Mouse (Mus musculus) right cerebral cortex, postnatal 25 days (tissue): ENCODE data around the gene Tfcp2.

ENCODE experiments used
- DNase-seq: peaks from one replicate; pipeline ENCODE4 v3.0.0; 2022

The Tfcp2 gene

DNA sequence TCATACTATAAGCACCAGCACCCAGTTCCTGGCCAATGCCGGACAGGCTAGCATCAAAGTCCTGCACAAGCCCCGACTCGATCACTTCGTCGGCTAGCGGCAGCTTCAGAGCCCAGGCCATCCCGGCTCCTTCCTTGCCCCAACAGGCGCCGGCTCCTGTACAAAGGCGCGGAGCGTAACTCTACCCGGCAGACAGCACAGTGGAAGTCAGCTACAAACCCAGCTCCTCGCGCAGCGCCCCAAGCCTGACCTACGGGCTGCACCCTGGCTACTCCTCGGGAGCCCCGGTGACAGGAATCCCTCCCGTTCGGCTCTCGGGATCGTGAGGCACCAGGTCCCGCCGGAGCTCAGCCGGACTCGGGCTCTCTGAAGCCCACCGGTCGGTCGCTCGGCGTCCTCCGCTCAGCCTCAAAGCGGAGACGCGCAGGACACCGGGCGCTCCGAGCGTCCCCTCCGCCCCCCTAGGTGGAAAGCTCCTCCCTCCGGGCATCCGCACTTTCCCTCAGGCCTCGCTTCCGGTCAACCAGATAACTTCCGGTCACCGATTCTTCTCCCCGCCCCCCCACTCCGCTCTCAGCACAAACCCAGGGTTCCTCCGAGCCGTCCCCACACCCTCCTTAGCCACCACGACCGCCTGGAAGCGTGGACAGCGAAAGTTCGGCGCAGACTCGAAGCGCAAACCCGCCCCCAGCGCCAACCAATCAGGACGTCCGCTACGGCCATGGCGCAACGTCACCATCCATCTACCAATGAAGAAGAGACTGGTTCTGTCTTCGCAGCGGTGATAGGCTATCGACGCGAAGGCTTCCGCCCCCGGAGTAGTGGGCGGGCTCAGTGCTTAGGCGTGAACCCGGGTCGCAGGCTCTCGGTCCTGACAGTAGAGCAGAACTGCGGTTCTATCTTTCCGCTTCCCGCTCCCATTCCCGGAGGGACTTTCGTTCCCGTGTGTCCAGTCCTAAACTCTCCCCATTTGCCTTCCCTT lies at the start of gene Tfcp2:
TSS of gene Tfcp2 (minus strand) at position 683 of the 982 bp plus-strand sequence.
- DNase-seq, result peak; percentile 98

DNA sequence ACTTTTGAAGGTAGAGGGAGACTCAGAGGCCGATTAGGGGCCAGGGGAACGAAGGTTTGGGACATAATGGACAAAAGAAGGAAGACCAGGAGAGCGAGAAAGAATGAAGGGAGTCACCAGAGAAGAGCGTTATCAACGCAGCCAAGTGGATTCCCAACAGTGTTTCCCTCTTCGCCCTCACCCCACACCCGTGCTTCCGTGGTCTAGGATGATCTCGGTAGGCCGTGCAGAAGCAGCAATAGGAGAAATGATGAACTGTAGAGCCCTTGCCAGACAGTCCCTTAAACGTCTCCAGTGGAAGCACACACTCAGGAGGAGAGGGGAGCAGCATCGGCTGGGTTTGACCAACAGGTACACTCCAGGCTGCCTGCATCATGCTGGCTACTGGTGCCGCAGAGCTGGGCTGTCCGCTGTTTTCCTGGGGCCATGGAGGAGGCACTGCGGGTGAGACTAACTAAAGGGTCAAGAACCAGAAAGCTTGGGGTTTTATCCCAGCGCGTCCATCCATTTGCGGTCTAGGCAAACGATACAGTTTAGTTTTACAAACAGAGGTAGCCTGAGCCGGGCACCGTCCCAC lies 49.0 kb upstream of the Tfcp2 start:
- no peak for DNase-seq

DNA sequence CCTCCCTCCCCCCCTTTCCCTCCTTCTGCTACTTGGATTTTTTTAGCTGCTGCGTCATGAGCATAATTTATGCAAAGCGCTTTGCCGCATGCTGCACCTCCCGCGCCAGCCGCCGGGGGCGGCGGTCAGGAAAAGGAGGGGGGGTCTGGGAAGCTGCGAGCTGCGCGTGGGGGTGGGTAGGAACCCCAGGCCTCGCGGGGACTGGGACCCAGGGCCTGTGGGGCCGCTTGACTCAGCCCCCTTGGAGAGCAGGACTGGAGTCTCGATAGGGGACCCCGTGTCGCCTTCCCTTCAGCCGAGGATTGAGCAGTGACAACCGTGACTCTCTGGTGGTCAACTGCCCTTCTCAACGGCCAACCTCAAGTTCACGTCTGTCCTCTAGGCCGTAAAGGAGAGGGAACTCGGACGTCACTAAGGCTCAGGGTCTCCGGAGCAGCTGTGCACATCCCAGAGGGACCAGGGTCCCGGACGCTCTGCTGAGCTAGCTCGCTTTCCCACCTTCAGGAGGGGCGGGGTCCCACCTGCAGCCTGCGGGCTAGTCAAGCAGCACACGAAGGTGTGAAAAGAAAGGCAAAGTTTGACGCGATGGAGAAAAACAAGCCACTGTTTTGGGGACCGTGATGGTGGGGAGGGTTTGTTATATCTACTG lies 48.4 kb upstream of the Tfcp2 start:
- DNase-seq, result peak; percentile 80

DNA sequence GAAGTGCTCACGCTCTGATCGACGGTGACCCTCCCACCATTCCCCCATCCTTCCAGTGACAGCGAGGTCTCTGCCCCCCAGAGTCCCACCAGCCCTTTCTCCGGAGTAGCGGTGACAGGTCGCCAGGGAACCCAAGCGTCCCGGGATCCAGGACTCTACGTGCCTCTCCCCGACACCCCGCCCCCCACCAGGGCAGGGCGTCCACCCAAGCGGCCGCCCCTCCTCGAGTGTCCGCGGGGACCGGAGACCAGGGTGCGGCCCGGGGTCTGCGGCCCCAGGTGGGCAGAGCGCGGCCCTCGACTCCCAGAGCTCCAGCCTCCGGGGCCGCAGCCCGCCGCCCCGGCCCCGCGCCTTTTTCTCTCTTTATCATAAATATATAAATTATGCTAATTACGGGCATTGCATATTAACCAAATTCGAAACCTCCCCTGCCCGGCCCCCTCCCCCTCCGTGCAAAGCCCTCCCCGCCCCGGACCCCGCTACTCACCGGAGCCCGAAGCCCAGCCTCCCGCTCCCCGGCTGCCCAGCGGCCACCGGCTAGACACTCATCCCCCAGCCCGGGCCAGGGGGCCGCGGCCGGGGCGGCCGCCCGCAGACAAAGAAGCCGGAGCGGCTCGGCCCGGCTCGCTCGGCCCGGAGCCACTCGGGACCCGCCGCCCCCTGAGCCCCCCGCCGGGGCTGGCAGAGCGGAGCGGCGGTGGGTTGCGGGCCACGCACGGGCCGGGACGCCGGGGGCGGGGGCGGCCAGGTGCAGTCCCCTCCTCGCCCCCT lies 47.7 kb upstream of the Tfcp2 start, which contains the start of gene Pou6f1:
TSS of gene Pou6f1 (minus strand) at position 709 of the 771 bp plus-strand sequence.
- DNase-seq, result peak; percentile 45

DNA sequence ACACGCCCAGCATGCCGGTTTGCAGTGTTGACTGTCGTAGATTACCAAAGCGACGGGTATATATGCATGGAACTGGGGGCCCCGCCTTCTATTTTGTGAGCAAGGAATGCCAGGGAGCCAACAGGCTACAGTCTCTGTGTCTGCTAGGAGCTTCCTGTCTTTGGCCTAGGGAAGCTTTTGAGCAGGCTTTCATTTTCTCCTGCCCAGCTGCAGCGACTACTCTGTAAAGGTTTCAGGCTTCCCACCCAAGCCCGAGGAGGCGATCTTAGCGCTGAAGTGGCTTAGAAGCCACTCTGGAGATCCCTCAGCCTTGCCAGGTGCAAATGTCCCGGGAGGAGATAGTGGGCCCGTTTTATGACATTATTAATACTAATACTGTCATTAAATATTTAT lies 47.1 kb upstream of the Tfcp2 start:
- DNase-seq, result peak; percentile 43

DNA sequence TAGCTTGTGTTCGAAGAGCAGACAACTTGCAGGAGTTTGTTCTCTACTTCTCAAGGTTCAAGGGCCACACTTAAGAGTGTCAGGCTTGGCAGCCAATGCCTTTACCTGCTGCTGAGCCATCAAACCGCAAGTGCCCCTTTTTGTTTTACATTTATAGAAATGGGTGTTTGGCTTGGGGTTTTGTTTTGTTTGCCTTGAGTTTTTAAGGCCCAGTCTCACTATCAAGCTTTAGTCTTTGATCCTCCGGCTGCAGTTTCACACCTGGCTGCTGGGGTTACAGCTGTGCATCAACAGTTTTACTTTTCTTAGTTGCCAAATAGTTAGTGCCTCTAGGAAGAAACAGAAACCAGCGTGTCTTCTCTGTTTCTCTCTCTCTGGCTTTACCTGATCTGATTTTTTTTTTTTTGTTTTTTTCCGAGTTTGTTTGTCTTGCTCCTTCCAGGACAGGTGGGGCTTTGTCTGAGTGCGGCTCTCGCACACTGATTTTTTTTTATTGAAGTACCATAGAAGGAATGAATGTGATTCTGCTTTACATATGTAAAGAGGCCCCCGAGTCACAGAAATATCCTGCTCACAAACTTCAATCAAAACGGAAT lies 46.6 kb upstream of the Tfcp2 start:
- DNase-seq, result no peak

DNA sequence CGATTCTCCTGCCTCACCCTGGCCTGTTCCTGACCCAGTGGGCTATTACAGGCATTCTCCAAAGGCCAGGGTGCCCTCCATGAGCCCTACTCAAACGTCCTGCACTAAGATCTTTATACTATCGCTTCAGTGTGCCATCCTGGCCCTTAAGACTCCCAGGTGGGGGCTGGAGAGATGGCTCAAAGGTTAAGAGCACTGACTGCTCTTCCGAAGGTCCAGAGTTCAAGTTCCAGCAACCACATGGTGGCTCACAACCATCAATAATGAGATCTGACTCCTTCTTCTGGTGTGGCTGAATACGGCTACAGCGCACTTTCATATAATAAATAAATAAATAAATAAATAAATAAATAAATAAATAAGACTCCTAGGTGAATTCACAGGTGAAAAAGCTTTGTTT lies 41.0 kb upstream of the Tfcp2 start:
- DNase-seq, result no peak

DNA sequence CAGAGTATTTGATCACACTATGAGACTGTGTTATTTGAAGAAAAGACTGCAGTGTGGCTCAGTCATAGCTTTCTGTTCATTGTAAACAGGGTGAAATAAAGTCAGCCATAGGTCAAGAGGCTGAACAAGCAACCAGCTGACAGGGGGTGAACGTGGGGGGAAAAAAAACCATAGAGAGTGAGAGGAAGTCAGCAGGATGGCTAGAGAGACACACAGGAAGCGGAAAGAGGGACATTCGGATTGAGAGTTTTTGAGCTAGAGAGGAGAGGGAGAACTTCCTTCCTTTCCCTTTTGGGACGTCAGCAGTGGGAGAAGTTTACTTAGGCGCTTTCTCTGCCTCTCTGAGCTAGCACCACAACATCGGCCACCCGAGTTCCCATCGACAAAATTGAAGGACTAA lies 38.6 kb upstream of the Tfcp2 start:
- DNase-seq, result no peak

DNA sequence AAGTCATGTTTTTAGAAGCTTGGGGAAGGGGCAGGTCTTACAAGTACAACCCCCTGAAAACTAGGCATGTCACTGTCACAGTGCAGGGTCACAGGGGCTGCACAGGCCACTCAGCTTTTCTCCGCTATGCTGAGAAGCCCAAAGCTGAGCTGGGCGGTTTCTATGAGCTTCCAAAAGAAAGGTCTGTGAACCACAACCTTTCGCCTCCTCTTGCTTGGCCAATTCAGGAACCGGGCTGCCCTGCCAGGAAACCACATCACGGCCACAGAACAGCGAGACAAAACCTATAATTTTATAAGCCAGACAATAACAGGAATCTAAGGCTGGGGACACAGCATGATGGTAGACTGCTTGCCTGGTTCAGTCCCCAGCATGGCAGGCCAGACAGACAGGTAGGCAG lies 36.5 kb upstream of the Tfcp2 start:
- DNase-seq, result no peak

DNA sequence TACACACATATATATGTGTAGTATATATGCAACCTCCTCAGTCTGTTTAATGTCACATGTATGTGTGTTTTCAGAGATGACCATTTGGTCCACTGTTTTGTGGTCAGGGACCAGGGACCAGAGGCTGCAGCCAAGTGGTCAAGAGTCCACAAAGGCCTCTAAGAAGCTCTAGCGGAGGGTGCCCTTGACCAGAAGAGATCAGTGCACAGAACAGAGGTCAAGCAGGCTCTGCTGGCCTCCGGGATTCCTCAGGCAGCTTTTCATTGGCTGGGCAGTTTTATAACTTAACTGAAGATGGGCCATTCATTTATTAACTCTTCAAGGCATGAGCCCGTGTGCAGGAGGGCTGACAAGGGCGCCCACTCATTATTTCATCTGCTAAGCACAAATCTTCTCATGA lies 35.4 kb upstream of the Tfcp2 start:
- DNase-seq, result no peak

DNA sequence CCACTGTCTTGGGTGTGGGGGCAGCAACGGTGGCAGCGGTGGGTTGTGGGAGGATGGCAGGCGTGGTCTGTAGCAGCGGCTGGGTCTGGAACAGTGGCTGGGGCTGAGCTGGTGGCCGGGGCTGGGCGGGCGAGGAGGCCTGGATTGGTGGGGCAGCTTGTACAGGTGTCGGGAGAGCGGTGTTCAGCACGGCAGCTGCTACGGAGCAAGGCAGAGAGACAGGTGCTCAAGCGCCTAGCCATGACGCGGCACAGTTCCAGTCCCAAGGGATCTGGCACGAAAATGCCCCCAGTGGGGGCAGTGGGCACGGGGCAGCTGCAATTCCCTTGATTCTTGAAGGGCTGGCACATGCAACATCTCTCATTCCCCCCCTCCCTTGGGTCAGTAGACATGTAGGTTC lies 34.1 kb upstream of the Tfcp2 start:
- no peak for DNase-seq

DNA sequence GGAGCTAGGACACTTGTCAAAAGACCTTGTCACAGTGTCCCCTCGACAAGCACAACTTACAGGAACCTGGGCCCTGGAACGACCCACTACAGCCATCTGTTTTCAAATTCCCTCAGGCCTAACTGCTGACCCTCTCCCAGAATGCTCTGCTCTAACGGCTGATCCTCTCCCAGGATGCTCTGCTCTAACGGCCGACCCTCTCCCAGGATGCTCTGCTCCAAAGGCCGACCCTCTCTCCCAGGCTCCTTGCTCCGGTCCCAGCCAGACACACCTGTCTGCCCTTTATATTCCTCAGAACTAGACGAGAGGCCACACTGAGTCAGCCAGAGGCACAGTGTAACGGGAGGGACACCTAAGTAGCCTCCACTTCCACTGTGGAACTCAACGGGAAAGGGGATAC lies 28.3 kb upstream of the Tfcp2 start:
- DNase-seq, result no peak

DNA sequence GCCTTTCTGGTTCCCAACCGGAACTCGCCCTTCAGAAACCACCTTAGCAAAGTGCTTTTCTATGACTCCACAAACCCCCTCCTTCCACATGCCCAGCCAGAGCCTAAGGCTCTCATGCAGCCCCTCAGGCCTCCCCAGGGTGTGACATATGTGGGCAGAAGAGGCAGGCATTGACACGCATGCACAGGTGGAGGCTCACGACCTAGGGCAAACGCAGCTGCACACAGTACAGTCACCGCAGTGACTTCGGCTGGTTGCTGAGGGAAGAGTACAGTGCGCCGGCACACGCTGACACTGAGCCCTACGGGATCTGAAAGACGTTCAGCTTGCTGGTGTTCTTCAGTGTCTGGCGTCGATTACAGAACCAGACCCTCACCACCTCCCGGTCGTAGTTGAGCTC lies 26.2 kb upstream of the Tfcp2 start:
- no peak for DNase-seq

DNA sequence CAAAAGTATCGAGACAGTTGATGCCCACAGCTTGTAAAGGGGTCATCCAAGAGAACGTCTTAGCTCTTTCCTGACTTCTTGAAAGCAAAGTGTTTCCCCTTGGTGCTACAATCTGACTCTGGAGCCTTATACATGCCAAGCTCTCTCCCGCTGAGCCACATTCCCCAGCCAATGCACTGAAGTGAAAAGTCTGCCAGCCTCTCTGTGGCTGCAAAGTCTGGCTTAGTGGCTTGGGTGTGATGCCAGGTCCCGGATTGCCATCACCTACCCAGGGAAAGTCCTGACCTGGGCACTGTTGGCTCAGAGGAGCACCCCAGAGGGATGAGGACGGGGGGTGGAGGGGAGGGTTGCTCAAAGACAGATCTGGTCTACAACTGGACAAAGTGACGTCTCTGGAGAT lies 25.0 kb upstream of the Tfcp2 start:
- no peak for DNase-seq

DNA sequence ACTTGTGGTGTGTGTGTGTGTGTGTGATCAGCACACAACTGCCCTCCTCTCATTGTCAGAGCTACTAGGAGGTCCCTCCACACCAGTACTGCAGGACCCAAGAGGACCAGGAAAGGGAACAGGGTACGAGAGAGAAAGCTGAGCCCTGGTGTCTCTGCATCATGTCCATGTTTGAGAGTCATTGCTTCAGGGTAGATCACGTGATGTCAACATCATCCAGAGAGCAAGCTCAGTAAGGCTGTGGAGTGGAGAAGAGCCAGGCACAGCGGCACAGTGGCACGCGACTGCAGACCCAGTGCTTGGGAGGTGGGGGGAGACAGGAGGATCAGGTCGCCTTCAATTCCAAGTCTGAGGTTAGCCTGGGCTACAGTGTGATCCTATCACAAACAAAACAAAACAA lies 24.6 kb upstream of the Tfcp2 start:
- no peak for DNase-seq

DNA sequence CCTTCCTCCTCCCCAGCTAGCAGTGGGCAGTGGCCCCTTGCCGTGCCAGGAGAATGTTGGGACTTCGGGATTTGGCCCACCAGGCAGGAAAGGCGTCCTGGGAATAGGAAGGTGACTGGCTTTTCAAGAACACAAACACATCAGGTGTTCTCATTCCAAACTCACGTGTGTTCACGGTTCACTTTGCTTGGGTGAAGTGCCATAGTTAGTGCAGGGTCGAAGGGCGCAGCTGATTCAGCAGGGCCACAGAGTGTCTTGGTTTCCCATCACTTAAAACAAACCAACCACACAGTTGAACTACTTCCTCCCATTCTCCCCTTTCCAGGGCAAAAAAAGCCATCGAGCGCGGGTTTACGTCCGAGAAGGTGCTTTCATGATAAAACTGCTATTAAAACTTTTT lies 23.6 kb upstream of the Tfcp2 start:
- no peak for DNase-seq

DNA sequence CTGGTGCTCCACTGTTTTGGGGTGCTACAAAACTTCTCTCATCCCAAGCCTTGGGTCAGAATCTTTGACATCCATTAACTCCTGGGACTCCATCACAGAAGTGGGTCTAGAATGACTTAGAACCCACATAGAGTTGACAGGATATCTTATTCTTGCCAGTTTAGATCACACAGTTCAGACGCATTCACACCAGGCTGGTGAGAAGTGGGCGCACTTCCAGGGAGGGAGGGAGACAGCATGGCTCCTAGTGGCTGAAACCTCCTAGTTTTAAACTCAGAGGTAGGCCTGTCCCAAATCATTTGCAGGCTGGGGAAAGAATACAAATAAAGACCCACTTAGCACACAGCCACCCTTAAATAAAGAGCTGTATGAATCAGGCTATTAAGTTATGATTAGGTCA lies 22.6 kb upstream of the Tfcp2 start:
- no peak for DNase-seq

DNA sequence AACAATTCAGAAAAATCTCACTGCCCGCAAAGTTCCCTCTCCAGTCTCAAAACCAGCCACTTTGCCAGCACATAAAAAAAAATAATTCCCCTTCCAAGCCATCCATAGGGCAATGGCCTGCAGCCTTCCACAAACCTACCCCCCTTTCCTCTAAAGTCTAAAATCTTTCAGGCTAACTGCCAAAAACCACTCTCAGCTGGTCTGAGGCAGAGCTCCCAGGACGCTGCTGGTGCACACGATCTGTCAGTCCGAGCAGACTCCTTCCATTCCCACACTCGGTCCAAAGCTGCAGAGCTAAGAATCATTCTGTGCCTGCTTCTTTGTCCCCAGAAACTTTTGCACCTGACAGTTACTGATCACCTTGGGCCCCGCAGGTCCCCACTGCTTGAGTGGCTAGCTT lies 22.1 kb upstream of the Tfcp2 start:
- DNase-seq, result no peak

DNA sequence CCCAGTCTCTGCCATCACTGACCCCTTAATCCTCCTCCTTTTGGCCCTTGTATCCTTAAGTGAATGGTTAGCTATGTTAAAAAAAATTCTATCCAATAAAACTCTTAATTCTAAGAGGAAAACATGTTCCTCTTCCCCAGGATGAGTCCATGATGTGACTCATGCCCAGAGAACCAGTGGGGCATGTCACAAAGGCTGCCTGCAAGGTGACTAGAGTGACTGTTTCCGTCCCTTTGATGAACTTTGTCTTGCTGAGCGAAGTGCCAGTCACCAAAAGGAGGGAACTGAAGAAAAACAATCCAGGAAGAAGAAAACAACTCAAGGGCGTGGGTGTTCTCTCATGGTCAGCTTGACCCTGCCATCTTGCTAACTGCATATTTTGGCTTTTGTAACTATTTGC lies 17.4 kb upstream of the Tfcp2 start:
- no peak for DNase-seq

DNA sequence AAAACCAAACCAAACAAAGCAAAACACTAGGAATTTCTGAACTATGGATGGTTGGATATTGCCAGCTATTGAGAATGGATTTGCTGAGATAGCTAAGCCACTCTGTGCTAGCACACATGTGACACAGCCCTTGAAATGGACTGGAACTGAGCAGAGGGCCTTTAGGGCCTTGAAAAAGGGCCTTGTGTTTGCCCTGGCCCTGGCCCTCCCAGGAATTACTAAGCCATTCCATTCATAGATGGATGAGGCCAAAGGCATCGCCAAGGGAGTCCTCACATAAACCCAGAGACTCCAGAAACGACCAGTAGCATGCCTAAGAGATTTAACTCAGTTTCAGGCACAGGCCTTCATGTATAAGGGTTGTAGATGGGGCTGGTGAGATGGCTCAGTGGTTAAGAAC lies 14.7 kb upstream of the Tfcp2 start:
- no peak for DNase-seq

DNA sequence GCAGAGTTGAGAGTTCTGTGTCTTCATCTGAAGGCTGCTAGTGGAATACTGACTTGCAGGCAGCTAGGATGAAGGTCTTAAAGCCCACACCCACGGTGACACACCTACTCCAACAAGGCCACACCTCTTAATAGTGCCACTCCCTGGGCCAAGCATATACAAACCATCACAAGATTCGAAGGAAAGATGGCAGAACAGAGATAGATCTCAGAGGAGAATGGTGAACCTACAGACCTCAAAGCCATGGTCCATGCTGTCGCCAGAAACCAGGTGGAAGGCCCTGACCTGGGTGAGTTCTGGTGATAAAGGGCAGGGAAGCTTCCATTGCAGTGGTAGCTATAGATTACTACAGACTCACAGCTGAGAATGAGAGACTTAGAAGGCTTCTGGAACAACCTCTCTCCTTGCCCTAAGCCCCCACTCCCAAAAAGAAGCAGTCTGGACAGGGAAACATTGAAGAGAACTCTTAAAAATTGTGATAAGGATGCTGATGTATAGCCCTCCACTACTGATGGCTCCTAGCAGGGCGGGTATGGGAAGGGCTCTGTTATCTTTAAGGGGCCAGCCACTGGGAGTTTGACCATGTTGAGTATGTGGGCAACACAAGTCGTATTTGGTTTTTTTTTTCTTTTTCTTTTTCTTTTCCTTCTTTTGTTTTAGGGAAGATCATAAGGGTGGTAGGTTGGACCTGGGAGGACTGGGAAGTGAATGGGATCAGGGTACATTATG lies 6.1 kb upstream of the Tfcp2 start:
- no peak for DNase-seq

DNA sequence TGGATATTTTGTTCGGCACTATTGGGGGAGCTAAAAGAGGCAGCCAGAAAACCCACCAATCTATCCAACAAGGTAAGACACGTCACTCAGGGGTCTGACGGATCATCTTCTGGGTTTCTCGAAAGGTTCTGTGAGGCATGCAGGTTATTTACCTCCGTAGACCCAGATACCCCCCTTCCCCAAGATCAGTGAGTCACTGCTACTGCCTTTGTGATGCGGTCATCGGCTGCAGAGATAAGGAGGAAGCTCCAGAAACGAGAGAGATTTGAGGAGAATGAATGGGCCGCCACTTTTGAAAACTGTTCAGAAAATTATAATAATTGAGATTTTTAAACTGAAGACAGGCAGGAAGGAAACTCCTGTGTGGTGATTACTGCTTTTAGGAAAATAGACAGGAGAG lies 4.6 kb upstream of the Tfcp2 start:
- DNase-seq, result no peak
